Mouse (Mus musculus) induced T-regulatory cell, adult 2 months (primary cell): Measurements from ENCODE around the gene Gm11172.

ENCODE experiments used
- DNase-seq: peaks from one replicate; pipeline ENCODE4 v3.0.0-alpha.2; 2012; ENCODE audit warnings: low read depth

Gene Gm11172

GRCm38 (mm10) chr16:10812865-10813371 is at the start of gene Gm11172:
Gm11172 (plus strand) TSS chr16:10812915.
- DNase-seq, result peak; percentile 54

- DNase-seq, result no peak
These were observed 49.0 kb upstream of the Gm11172 start for GRCm38 (mm10) chr16:10763540-10764264.

- DNase-seq, result no peak
These were observed 48.4 kb upstream of the Gm11172 start for GRCm38 (mm10) chr16:10764323-10764722.

- peak; percentile 93 for DNase-seq
These were observed 45.6 kb upstream of the Gm11172 start for GRCm38 (mm10) chr16:10767158-10767557.

- peak; percentile 63 for DNase-seq
These were observed 43.9 kb upstream of the Gm11172 start for GRCm38 (mm10) chr16:10768821-10769220.

GRCm38 (mm10) chr16:10769661-10770060 is 43.1 kb upstream of the Gm11172 start:
- DNase-seq, result peak; percentile 84

- peak; percentile 65 for DNase-seq
These were observed 42.0 kb upstream of the Gm11172 start for GRCm38 (mm10) chr16:10770531-10771325.

- peak; percentile 94 for DNase-seq
These were observed 40.8 kb upstream of the Gm11172 start for GRCm38 (mm10) chr16:10771769-10772510.

GRCm38 (mm10) chr16:10773543-10773942 is 39.2 kb upstream of the Gm11172 start:
- peak; percentile 55 for DNase-seq

GRCm38 (mm10) chr16:10774726-10775125 is 38.0 kb upstream of the Gm11172 start:
- peak; percentile 79 for DNase-seq

GRCm38 (mm10) chr16:10776322-10776721 is 36.4 kb upstream of the Gm11172 start:
- peak; percentile 27 for DNase-seq

GRCm38 (mm10) chr16:10777579-10778160 is 35.0 kb upstream of the Gm11172 start:
- peak; percentile 41 for DNase-seq

GRCm38 (mm10) chr16:10780631-10781120 is 32.0 kb upstream of the Gm11172 start:
- peak; percentile 58 for DNase-seq

- DNase-seq, result peak; percentile 85
These were observed 30.8 kb upstream of the Gm11172 start for GRCm38 (mm10) chr16:10781862-10782371.

- DNase-seq, result no peak
These were observed 30.2 kb upstream of the Gm11172 start for GRCm38 (mm10) chr16:10782377-10783151.

- peak; percentile 75 for DNase-seq
These were observed 29.6 kb upstream of the Gm11172 start for GRCm38 (mm10) chr16:10783152-10783434.

- DNase-seq, result no peak
These were observed 29.3 kb upstream of the Gm11172 start for GRCm38 (mm10) chr16:10783451-10783850.

GRCm38 (mm10) chr16:10783883-10784792 is 28.6 kb upstream of the Gm11172 start:
- DNase-seq, result peak; percentile 73

- DNase-seq, result peak; percentile 97
These were observed 27.8 kb upstream of the Gm11172 start for GRCm38 (mm10) chr16:10784793-10785370.
